Mouse (Mus musculus): ENCODE results near the gene Olfr1349.
"Not testable (repeated sequence)": the region's sequence is repeated elsewhere in the genome, so short reads cannot be mapped to it uniquely, and the experiment has no call there.

Olfr1349 gene

GRCm38 (mm10) chr7:6522850-6523249 is at the start of gene Olfr1349:
Gene Olfr1349, minus strand, starts transcription at chr7:6522950.
- in situ Hi-C loops (cut with MboI, MseI) = no loop called here

- in situ Hi-C loops (cut with MboI, MseI) = no loop called here
These were observed 41.8 kb upstream of the Olfr1349 start, which contains the start of gene Olfr1350 for GRCm38 (mm10) chr7:6564541-6564940. Gene Olfr1350, plus strand, starts transcription at chr7:6564841.

- in situ Hi-C loops (cut with MboI, MseI) = loop anchor here (5.0 kb wide), 1 partner anchor 169 kb away; no protein-coding TSS in a partner anchor
These were observed 3.4 kb upstream of the Olfr1349 start for GRCm38 (mm10) chr7:6526141-6526540.

GRCm38 (mm10) chr7:6525001-6525400 is 2.3 kb upstream of the Olfr1349 start:
- in situ Hi-C loops (cut with MboI, MseI) = loop anchor here (5.0 kb wide), 1 partner anchor 168 kb away; no protein-coding TSS in a partner anchor

GRCm38 (mm10) chr7:6521666-6522065 is 1.1 kb downstream of the Olfr1349 start:
- in situ Hi-C loops (cut with MboI, MseI) = no loop called here

- in situ Hi-C loops (cut with MboI, MseI) = no loop called here
These were observed 14.1 kb downstream of the Olfr1349 start, which contains the start of gene Olfr1348 for GRCm38 (mm10) chr7:6508648-6509047. Gene Olfr1348, minus strand, starts transcription at chr7:6508748.

- in situ Hi-C loops (cut with MboI, MseI) = no loop called here
These were observed 23.1 kb downstream of the Olfr1349 start, which contains the start of gene Olfr1347 for GRCm38 (mm10) chr7:6499655-6500054. Gene Olfr1347, minus strand, starts transcription at chr7:6499755.

DNA sequence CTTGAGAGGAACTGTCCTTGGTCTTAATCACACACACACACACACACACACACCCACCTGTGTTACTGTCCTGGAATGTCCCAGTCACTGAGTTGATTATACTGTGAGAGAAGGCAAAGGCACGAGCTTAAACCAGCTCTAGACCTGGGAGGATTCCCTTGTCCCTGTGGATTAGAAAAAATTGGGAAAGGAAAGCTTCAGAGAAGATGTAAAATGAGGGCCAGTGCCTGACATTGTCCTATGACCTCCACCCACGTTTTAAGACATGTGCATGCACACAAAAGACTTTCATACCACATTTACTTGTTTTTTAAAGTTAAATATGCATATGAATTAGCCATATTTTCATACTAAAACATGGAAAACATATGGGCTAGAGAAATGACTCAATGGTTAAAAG is 35.9 kb downstream of the Olfr1349 start, which contains the start of gene Olfr5:
TSS of gene Olfr5 (minus strand) at position 101 of the 400 bp plus-strand sequence.
- in situ Hi-C loops (cut with MboI, MseI) = no loop called here

DNA sequence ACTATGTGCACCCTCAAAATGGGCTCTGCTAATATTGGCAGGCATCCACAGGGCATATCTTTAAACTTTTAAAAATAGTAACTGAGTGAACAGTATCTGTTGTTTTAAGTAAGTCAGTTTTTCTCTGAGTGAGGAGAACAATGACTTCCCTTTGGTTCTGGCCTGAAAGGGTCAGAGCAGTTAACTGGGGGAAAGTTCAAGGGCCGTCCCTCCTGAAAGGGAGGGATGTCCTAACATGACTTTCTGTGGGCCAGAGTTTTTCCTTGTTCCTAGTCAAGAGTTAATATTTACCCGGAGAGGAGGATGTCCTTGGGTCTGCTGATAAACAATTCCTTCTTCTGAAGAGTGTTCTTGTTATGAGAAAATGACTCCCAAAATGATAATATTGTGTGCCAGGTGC is 45.1 kb downstream of the Olfr1349 start:
- in situ Hi-C loops (cut with MboI, MseI) = not testable (repeated sequence)

- in situ Hi-C loops (cut with MboI, MseI) = no loop called here
These were observed 55.8 kb downstream of the Olfr1349 start, which contains the start of gene Olfr1346 for GRCm38 (mm10) chr7:6466951-6467350. Gene Olfr1346, plus strand, starts transcription at chr7:6467101.

All from T-helper 2 cell (primary cell).